25 mouse cellular contexts compared by ENCODE assay signal in the genomic region with DNA sequence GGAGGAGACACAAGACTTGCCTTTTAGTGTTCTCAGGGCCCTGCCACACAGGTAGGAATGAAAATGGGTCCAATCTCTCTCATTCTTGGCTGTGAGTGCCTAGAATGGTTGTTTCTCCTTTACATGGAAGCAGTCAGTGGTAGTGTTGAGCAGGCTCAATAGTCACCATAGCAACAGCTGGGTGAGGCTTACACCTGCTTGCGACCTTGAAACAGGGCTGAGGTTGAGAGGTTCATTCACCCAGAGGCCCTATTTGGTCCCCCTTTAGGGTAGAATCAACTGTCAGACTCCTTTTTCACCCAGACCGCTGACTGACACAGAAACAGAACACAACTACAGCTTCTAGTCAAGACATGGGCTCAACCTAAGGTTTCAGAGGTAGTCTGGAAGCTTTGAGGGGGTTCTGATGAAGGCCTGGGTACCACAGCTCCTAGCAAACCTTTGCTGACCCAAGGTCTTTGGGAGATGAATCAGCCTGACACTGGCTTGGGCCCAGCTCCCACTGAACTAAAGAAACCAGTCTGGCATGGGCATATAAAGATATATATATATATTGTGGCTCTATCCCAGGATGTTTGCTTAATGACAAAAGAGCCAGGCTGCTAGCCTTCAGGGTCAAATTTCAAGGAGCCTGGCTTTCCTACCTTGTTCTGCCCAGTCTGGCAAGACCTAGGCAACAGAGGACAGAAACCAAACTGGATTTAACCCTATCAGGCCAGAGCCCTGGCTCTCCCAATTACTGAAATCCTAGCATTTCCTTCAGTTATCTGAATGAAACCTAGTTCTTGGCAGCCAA. TPM values are rescaled to one million over a fixed set of nuclear protein-coding genes. Genes with fewer than 3 reads are reported as not detected.
A peak's percentile ranks its signal among the peaks of the same experiment; 100 is the strongest.
DNase-seq lines count a peak whose midpoint lies in the region; ATAC-seq and TF ChIP-seq lines count a peak whose summit lies in the region.
"Had no signal": no experiment of that assay in that cellular context is flagged by ENCODE, and none has a peak within 500 bp of the region (broad histone marks: within the 10 kb centered on the region; RNA-seq: fewer than 3 reads in every experiment).

No protein-coding gene starts in this region.

- ATAC-seq in heart, embryonic 13.5 days (ENCODE audit: extremely low read depth, insufficient number of reproducible peaks, low FRiP score, low TSS enrichment), result no peak
- peak; percentile 29; the same call in 1 of the 2 replicates for ATAC-seq in lung, embryonic 16.5 days (ENCODE audit: low read depth)
- ATAC-seq: liver, postnatal 0 days had no signal

- no peak overlapping the region for H3K9ac ChIP-seq in heart, embryonic 13.5 days
- no peak overlapping the region for H3K9ac ChIP-seq in lung, embryonic 16.5 days (ENCODE audit: low read length)
- H3K9ac ChIP-seq: embryonic facial prominence, embryonic 15.5 days; forebrain, embryonic 12.5 days; hindbrain, embryonic 12.5 days; limb, embryonic 13.5 days; liver, postnatal 0 days; neural tube, embryonic 13.5 days had no signal

- no peaks in the 10 kb centered on the region for H3K9me3 ChIP-seq in heart, embryonic 13.5 days
- no peaks in the 10 kb centered on the region for H3K9me3 ChIP-seq in lung, embryonic 16.5 days (ENCODE audit: control insufficient read depth, low read length)
- H3K9me3 ChIP-seq: embryonic facial prominence, embryonic 15.5 days; forebrain, embryonic 12.5 days; hindbrain, embryonic 12.5 days; limb, embryonic 13.5 days; neural tube, embryonic 13.5 days had no signal

- no peak for TF ChIP-seq CTCF in lung, adult 2 months (IDR thresholded peaks at IDR 0.05; ENCODE audit: insufficient read depth, low read length)

- peaks cover 33% of the 10 kb centered on the region for H3K4me1 ChIP-seq in heart, embryonic 13.5 days
- peaks cover 17% of the 10 kb centered on the region for H3K4me1 ChIP-seq in lung, embryonic 16.5 days (replicated peaks; ENCODE audit: control insufficient read depth, insufficient read depth, low read length)
- peaks cover 12% of the 10 kb centered on the region; the same call in 1 of the 2 replicates for H3K4me1 ChIP-seq in lung, adult 2 months (ENCODE audit: control insufficient read depth, insufficient read depth, low read length)
- H3K4me1 ChIP-seq: forebrain, embryonic 12.5 days; neural tube, embryonic 13.5 days had no signal

- TF ChIP-seq POLR2A in lung, adult 2 months (IDR thresholded peaks at IDR 0.05; ENCODE audit: borderline replicate concordance, extremely low read depth, low read depth, low read length), result no peak

- H3K4me3 ChIP-seq in heart, embryonic 13.5 days, result no peak overlapping the region
- no peak overlapping the region for H3K4me3 ChIP-seq in lung, embryonic 16.5 days (ENCODE audit: low read length)
- H3K4me3 ChIP-seq in lung, adult 2 months (replicated peaks; ENCODE audit: extremely low read depth, low read depth, low read length), result no peak overlapping the region
- H3K4me3 ChIP-seq: embryonic facial prominence, embryonic 15.5 days; forebrain, embryonic 12.5 days; heart, adult 2 months; hindbrain, embryonic 12.5 days; limb, embryonic 13.5 days; neural tube, embryonic 13.5 days had no signal

- intact Hi-C loops in heart, postnatal 14 days (cut with DNase I), result loop anchor here (10.0 kb wide), 1 partner anchor 280 kb away; no protein-coding TSS in a partner anchor

- no peak overlapping the region for H3K4me2 ChIP-seq in heart, embryonic 13.5 days
- H3K4me2 ChIP-seq in lung, embryonic 16.5 days (ENCODE audit: low read depth, low read length), result no peak overlapping the region
- H3K4me2 ChIP-seq: embryonic facial prominence, embryonic 15.5 days; forebrain, embryonic 12.5 days; hindbrain, embryonic 12.5 days; limb, embryonic 13.5 days; neural tube, embryonic 13.5 days had no signal

- no peak for DNase-seq in heart, postnatal 14 days
- no peak for DNase-seq in lung, adult 2 months
- peak; percentile 51 for DNase-seq in lung, postnatal 36 days
- DNase-seq in left cerebral cortex, adult 11 months (ENCODE audit: low spot score), result no peak
- no peak for DNase-seq in urinary bladder, postnatal 10 days (ENCODE audit: low spot score)
- no peak for DNase-seq in urinary bladder, postnatal 4 days (ENCODE audit: low spot score in 2 of 2)
- DNase-seq: cerebellum, adult 9-11 months; gastrocnemius, postnatal 14 days; heart, adult 2 months; kidney, adult 18-20 months; liver, postnatal 0 days had no signal

- no peaks in the 10 kb centered on the region for H3K27me3 ChIP-seq in heart, embryonic 13.5 days (replicated peaks)
- H3K27me3 ChIP-seq in lung, embryonic 16.5 days (ENCODE audit: control insufficient read depth, insufficient read depth, low read depth, low read length), result no peaks in the 10 kb centered on the region
- H3K27me3 ChIP-seq: embryonic facial prominence, embryonic 15.5 days; forebrain, embryonic 12.5 days; hindbrain, embryonic 12.5 days; limb, embryonic 13.5 days; neural tube, embryonic 13.5 days had no signal

- H3K27ac ChIP-seq in heart, embryonic 13.5 days (replicated peaks), result 0 out of 2 replicates have a peak overlapping the region, but pooled peaks have one; percentile 1
- H3K27ac ChIP-seq in lung, embryonic 16.5 days (ENCODE audit: low read length), result peak overlapping the region; percentile 80
- H3K27ac ChIP-seq: embryonic facial prominence, embryonic 15.5 days; forebrain, embryonic 12.5 days; heart, adult 2 months; hindbrain, embryonic 12.5 days; limb, embryonic 13.5 days; neural tube, embryonic 13.5 days had no signal

- peaks cover 15% of the 10 kb centered on the region for H3K36me3 ChIP-seq in heart, embryonic 13.5 days
- H3K36me3 ChIP-seq in lung, embryonic 16.5 days (ENCODE audit: control insufficient read depth, insufficient read depth, low read length), result no peaks in the 10 kb centered on the region; the same call in 1 of the 2 replicates

- 83% methylated on average over 2 of the region's 2 CpGs for WGBS in heart, embryonic 13.5 days
- WGBS in lung, embryonic 16.5 days, result 63% methylated on average over 2 of the region's 2 CpGs
- 77% methylated on average over 2 of the region's 2 CpGs for WGBS in lung, adult 2 months

RNA-seq across cellular contexts. Expression of gene Tspan1, which starts 2.4 kb away (rescaled TPM):
- polyA plus RNA-seq in heart, embryonic 13.5 days (2015; fragmentation: Nextera tagmentation; extraction: Ambion mirVana), result 0.22 and 0.45 TPM in 2 replicates
- under 1 TPM in 1 of 2 experiments, not detected in 1; 0.36 TPM for total RNA-seq in heart, postnatal 14 days (2021)
- 22.6 and 25.9 TPM in 2 replicates for polyA plus RNA-seq in lung, embryonic 16.5 days (2015; fragmentation: Nextera tagmentation; extraction: Ambion mirVana)
- 60.8 and 93.7 TPM in 2 replicates for polyA plus RNA-seq in lung, adult 2 months (2012; rRNA removed)
- total RNA-seq: adrenal gland, adult 18-20 months; gastrocnemius, postnatal 14 days; heart, adult 2 months; monocyte, adult 5-6 weeks had no signal
- polyA plus RNA-seq: liver, postnatal 0 days; neural tube, embryonic 13.5 days had no signal

RNA-seq across cellular contexts. Expression of gene 1700042G07Rik, which starts 8.2 kb away (rescaled TPM):
- not detected in 2 replicates for polyA plus RNA-seq in heart, embryonic 13.5 days (2015; fragmentation: Nextera tagmentation; extraction: Ambion mirVana)
- not detected for total RNA-seq in heart, postnatal 14 days (2021)
- not detected in 2 replicates for polyA plus RNA-seq in lung, embryonic 16.5 days (2015; fragmentation: Nextera tagmentation; extraction: Ambion mirVana)
- not detected in 2 replicates for polyA plus RNA-seq in lung, adult 2 months (2012; rRNA removed)
- total RNA-seq: adrenal gland, adult 18-20 months; gastrocnemius, postnatal 14 days; heart, adult 2 months; left cerebral cortex, adult 8-10 months; MEL; monocyte, adult 5-6 weeks had no signal
- polyA plus RNA-seq: embryonic facial prominence, embryonic 15.5 days; forebrain, embryonic 12.5 days; frontal cortex, adult 2 months; heart, embryonic 16.5 days; hindbrain, embryonic 12.5 days; limb, embryonic 13.5 days; liver, postnatal 0 days; neural tube, embryonic 13.5 days; urinary bladder, adult 2 months had no signal

RNA-seq across cellular contexts. Expression of gene Gm49337, which starts 8.2 kb away (rescaled TPM):
- not detected in 2 replicates for polyA plus RNA-seq in heart, embryonic 13.5 days (2015; fragmentation: Nextera tagmentation; extraction: Ambion mirVana)
- total RNA-seq in heart, postnatal 14 days (2021), result 1 to 10 TPM; 1.1 to 3.7 TPM
- polyA plus RNA-seq in lung, embryonic 16.5 days (2015; fragmentation: Nextera tagmentation; extraction: Ambion mirVana), result not detected in 2 replicates
- polyA plus RNA-seq in lung, adult 2 months (2012; rRNA removed), result not detected in 2 replicates
- total RNA-seq: adrenal gland, adult 18-20 months; MEL had no signal
- polyA plus RNA-seq: embryonic facial prominence, embryonic 15.5 days; forebrain, embryonic 12.5 days; heart, adult 2 months; heart, embryonic 16.5 days; hindbrain, embryonic 12.5 days; limb, embryonic 13.5 days; liver, postnatal 0 days; neural tube, embryonic 13.5 days; urinary bladder, adult 2 months had no signal

RNA-seq across cellular contexts. Expression of gene Lurap1, which starts 13.8 kb away (rescaled TPM):
- polyA plus RNA-seq in heart, embryonic 13.5 days (2015; fragmentation: Nextera tagmentation; extraction: Ambion mirVana), result 1.8 and 2.1 TPM in 2 replicates
- 1 to 10 TPM; 3.7 to 5.5 TPM for total RNA-seq in heart, postnatal 14 days (2021)
- 3.6 and 3.7 TPM in 2 replicates for polyA plus RNA-seq in lung, embryonic 16.5 days (2015; fragmentation: Nextera tagmentation; extraction: Ambion mirVana)
- polyA plus RNA-seq in lung, adult 2 months (2012; rRNA removed), result 3.7 and 5.7 TPM in 2 replicates

RNA-seq across cellular contexts. Expression of gene Pomgnt1, which starts 41.3 kb away (rescaled TPM):
- polyA plus RNA-seq in heart, embryonic 13.5 days (2015; fragmentation: Nextera tagmentation; extraction: Ambion mirVana), result 56.9 and 61.5 TPM in 2 replicates
- total RNA-seq in heart, postnatal 14 days (2021), result 10 to 100 TPM; 69.3 to 74.1 TPM
- 56.2 and 59.1 TPM in 2 replicates for polyA plus RNA-seq in lung, embryonic 16.5 days (2015; fragmentation: Nextera tagmentation; extraction: Ambion mirVana)
- polyA plus RNA-seq in lung, adult 2 months (2012; rRNA removed), result 37.3 and 46.4 TPM in 2 replicates

Comparison
In these comparisons a context has a peak if more than half of its experiments do, and no peak if none do; other contexts are left out.
1. RNA of gene Tspan1, which starts 2.4 kb away (polyA plus RNA-seq): 60.8 to 93.7 TPM in lung, adult 2 months and 22.6 to 25.9 TPM in lung, embryonic 16.5 days; 0.22 to 0.45 TPM in heart, embryonic 13.5 days; every median in the first group is over 10 times any median in the second.